In genomic region chr10:62333269-62333668, GRCm38 (mm10) we compare ENCODE assay signal across 18 mouse cellular contexts. TPM values are rescaled to one million over a fixed set of nuclear protein-coding genes. Genes with fewer than 3 reads are reported as not detected.
DNase-seq lines count a peak whose midpoint lies in the region; ATAC-seq and TF ChIP-seq lines count a peak whose summit lies in the region.
"Had no signal": no experiment of that assay in that cellular context is flagged by ENCODE, and none has a peak within 500 bp of the region (broad histone marks: within the 10 kb centered on the region; RNA-seq: fewer than 3 reads in every experiment).

No protein-coding gene starts in this region.

- WGBS in cerebellum, adult 2 months: 50% methylated on average over 14 of the region's 14 CpGs
- 36% methylated on average over 14 of the region's 14 CpGs for WGBS in heart, embryonic 13.5 days
- WGBS in stomach, embryonic 15.5 days: 76% methylated on average over 14 of the region's 14 CpGs
- WGBS in stomach, postnatal 0 days: 74% methylated on average over 14 of the region's 14 CpGs

- peak overlapping the region; percentile 81 for H3K9ac ChIP-seq in heart, embryonic 13.5 days
- H3K9ac ChIP-seq in stomach, embryonic 15.5 days: no peak overlapping the region
- H3K9ac ChIP-seq in stomach, postnatal 0 days (ENCODE audit: low read length): no peak overlapping the region

- peaks cover 53% of the 10 kb centered on the region for H3K4me1 ChIP-seq in cerebellum, adult 2 months (ENCODE audit: control insufficient read depth, insufficient read depth, low read length)
- H3K4me1 ChIP-seq in heart, embryonic 13.5 days: peaks cover 98% of the 10 kb centered on the region
- peaks cover 25% of the 10 kb centered on the region for H3K4me1 ChIP-seq in stomach, embryonic 15.5 days
- H3K4me1 ChIP-seq in stomach, postnatal 0 days (replicated peaks; ENCODE audit: control insufficient read depth, insufficient read depth): peaks cover 4% of the 10 kb centered on the region

- no peak for TF ChIP-seq CTCF in cerebellum, adult 2 months (IDR thresholded peaks at IDR 0.05; ENCODE audit: borderline replicate concordance, insufficient read depth, low read depth, low read length)
- TF ChIP-seq CTCF in stomach, postnatal 0 days (IDR thresholded peaks at IDR 0.05; ENCODE audit: low read depth): no peak

- no peak for TF ChIP-seq EP300 in stomach, postnatal 0 days (optimal IDR thresholded peaks at IDR 0.05)

- peak overlapping the region; percentile 68 for H3K4me2 ChIP-seq in heart, embryonic 13.5 days
- no peak overlapping the region for H3K4me2 ChIP-seq in stomach, embryonic 15.5 days
- H3K4me2 ChIP-seq in stomach, postnatal 0 days (replicated peaks; ENCODE audit: low read depth): no peak overlapping the region
- H3K4me2 ChIP-seq: midbrain, embryonic 11.5 days had no signal

- H3K36me3 ChIP-seq in heart, embryonic 13.5 days: no peaks in the 10 kb centered on the region; the same call in 1 of the 2 replicates
- no peaks in the 10 kb centered on the region for H3K36me3 ChIP-seq in stomach, embryonic 15.5 days
- no peaks in the 10 kb centered on the region for H3K36me3 ChIP-seq in stomach, postnatal 0 days (ENCODE audit: control insufficient read depth, insufficient read depth, low read length)
- H3K36me3 ChIP-seq: embryonic facial prominence, embryonic 10.5 days; limb, embryonic 10.5 days; neural tube, embryonic 13.5 days had no signal

- no peak overlapping the region for H3K4me3 ChIP-seq in cerebellum, adult 2 months (replicated peaks; ENCODE audit: insufficient read depth, low read depth, low read length)
- peak overlapping the region; percentile 38 for H3K4me3 ChIP-seq in heart, embryonic 13.5 days
- H3K4me3 ChIP-seq in stomach, embryonic 15.5 days (replicated peaks): no peak overlapping the region
- H3K4me3 ChIP-seq in stomach, postnatal 0 days (ENCODE audit: low read depth, low read length): no peak overlapping the region
- H3K4me3 ChIP-seq: embryonic facial prominence, embryonic 10.5 days; limb, embryonic 10.5 days; neural tube, embryonic 13.5 days had no signal

- DNase-seq in cerebellum, adult 2 months: peak in 1 of 2 experiments; percentile 37
- no peak for DNase-seq in heart, adult 11 months
- no peak for DNase-seq in stomach, postnatal 0 days (ENCODE audit: low spot score)
- no peak for DNase-seq in spleen, postnatal 14 days (ENCODE audit: low spot score in 2 of 2)
- DNase-seq: adrenal gland, adult 2 months; lung, adult 2 months; spleen, adult 18-20 months; thymus, postnatal 14 days had no signal

- no peaks in the 10 kb centered on the region for H3K27me3 ChIP-seq in cerebellum, adult 2 months (ENCODE audit: control insufficient read depth, insufficient read depth, low read length)
- no peaks in the 10 kb centered on the region for H3K27me3 ChIP-seq in heart, embryonic 13.5 days (replicated peaks)
- H3K27me3 ChIP-seq in stomach, embryonic 15.5 days (replicated peaks): no peaks in the 10 kb centered on the region
- no peaks in the 10 kb centered on the region for H3K27me3 ChIP-seq in stomach, postnatal 0 days (ENCODE audit: control insufficient read depth, insufficient read depth, low read length)
- H3K27me3 ChIP-seq: CH12.LX; neural tube, embryonic 13.5 days had no signal

- ATAC-seq in cerebellum, adult (ENCODE audit: insufficient number of reproducible peaks, low FRiP score, low TSS enrichment): no peak
- no peak for ATAC-seq in heart, embryonic 13.5 days (ENCODE audit: extremely low read depth, insufficient number of reproducible peaks, low FRiP score, low TSS enrichment)
- ATAC-seq in stomach, embryonic 15.5 days (ENCODE audit: insufficient read depth, low FRiP score, low read depth): no peak
- no peak for ATAC-seq in stomach, postnatal 0 days (ENCODE audit: low FRiP score, low TSS enrichment)
- ATAC-seq: forebrain, embryonic 16.5 days had no signal

- no peaks in the 10 kb centered on the region for H3K9me3 ChIP-seq in heart, embryonic 13.5 days
- no peaks in the 10 kb centered on the region for H3K9me3 ChIP-seq in stomach, embryonic 15.5 days
- no peaks in the 10 kb centered on the region for H3K9me3 ChIP-seq in stomach, postnatal 0 days (ENCODE audit: control insufficient read depth, low read length)
- H3K9me3 ChIP-seq: embryonic facial prominence, embryonic 10.5 days; limb, embryonic 10.5 days; neural tube, embryonic 13.5 days had no signal

- H3K27ac ChIP-seq in cerebellum, adult 2 months (ENCODE audit: insufficient read depth, low read length): peak overlapping the region; percentile 77; the same call in 1 of the 2 replicates
- peak overlapping the region; percentile 93 for H3K27ac ChIP-seq in heart, embryonic 13.5 days (replicated peaks)
- 0 out of 2 replicates have a peak overlapping the region, but pooled peaks have one; percentile 22 for H3K27ac ChIP-seq in stomach, embryonic 15.5 days
- no peak overlapping the region for H3K27ac ChIP-seq in stomach, postnatal 0 days (replicated peaks)
- H3K27ac ChIP-seq: embryonic facial prominence, embryonic 10.5 days; limb, embryonic 10.5 days; macrophage; neural tube, embryonic 13.5 days had no signal

- TF ChIP-seq POLR2A in cerebellum, adult 2 months (IDR thresholded peaks at IDR 0.05; ENCODE audit: borderline replicate concordance, insufficient read depth, low read length): no peak

RNA-seq across cellular contexts. Expression of gene Hk1, which starts 46.4 kb away (rescaled TPM):
- polyA plus RNA-seq in cerebellum, adult 2 months (2012; rRNA removed): 206 and 213 TPM in 2 replicates
- polyA plus RNA-seq in heart, embryonic 13.5 days (2015; fragmentation: Nextera tagmentation; extraction: Ambion mirVana): 163 and 170 TPM in 2 replicates
- 43.2 and 45.8 TPM in 2 replicates for polyA plus RNA-seq in stomach, embryonic 15.5 days (2015; fragmentation: Nextera tagmentation; extraction: Ambion mirVana)
- 35.6 and 36.5 TPM in 2 replicates for polyA plus RNA-seq in stomach, postnatal 0 days (2015; fragmentation: Nextera tagmentation; extraction: Ambion mirVana)
